Mouse (Mus musculus) lung, embryonic 15.5 days (tissue): ENCODE measurements around the gene Vps45. TPM values are rescaled to one million over a fixed set of nuclear protein-coding genes. Genes with fewer than 3 reads are reported as not detected.

ENCODE experiments used
- ATAC-seq: fragments of 200-750 bp; cut with Nextera tagmentation; 2 replicates; pipeline ENCODE4 v1.8.0; 2017; ENCODE audit warnings: moderate number of reproducible peaks, borderline replicate concordance; ENCODE audit not compliant: low FRiP score, low TSS enrichment; ENCODE audit errors: extremely low read depth
- H3K27ac ChIP-seq: fragments of 300-500 bp; sonication (generic); 2 replicates; pipeline ENCODE4 v1.5.1; 2015; ENCODE audit warnings: moderate library complexity, mild to moderate bottlenecking, inconsistent platforms
- H3K27me3 ChIP-seq: fragments of 300-500 bp; sonication (generic); 2 replicates; pipeline ENCODE4 v1.6.1; 2015; ENCODE audit warnings: inconsistent platforms
- H3K36me3 ChIP-seq: fragments of 300-500 bp; sonication (generic); 2 replicates; pipeline ENCODE4 v1.6.1; 2015; ENCODE audit warnings: inconsistent platforms
- H3K4me1 ChIP-seq: fragments of 300-500 bp; sonication (generic); 2 replicates; pipeline ENCODE4 v1.6.1; 2015; ENCODE audit warnings: inconsistent platforms
- H3K4me2 ChIP-seq: fragments of 300-500 bp; sonication (generic); 2 replicates; pipeline ENCODE4 v1.6.1; 2015; ENCODE audit warnings: inconsistent platforms, mild to moderate bottlenecking, moderate library complexity
- H3K4me3 ChIP-seq: fragments of 300-500 bp; sonication (generic); 2 replicates; pipeline ENCODE4 v1.5.1; 2015; ENCODE audit warnings: mild to moderate bottlenecking, inconsistent platforms
- H3K9ac ChIP-seq: fragments of 300-500 bp; sonication (generic); 2 replicates; pipeline ENCODE4 v1.6.1; 2015; ENCODE audit warnings: inconsistent platforms
- H3K9me3 ChIP-seq: fragments of 300-500 bp; sonication (generic); 2 replicates; pipeline ENCODE4 v1.6.1; 2016; ENCODE audit warnings: inconsistent platforms
- WGBS: fragments of 180-500 bp; shearing (Covaris S2); methylation state at CpG from one replicate; pipeline ENCODE4 v1.1.7; 2015; 5-methylcytosine and 5-hydroxymethylcytosine counted together
- polyA plus RNA-seq: library from polyadenylated mRNA; unstranded; fragments of >200 nt; fragmentation: Nextera tagmentation; extraction: Ambion mirVana; gene quantifications from 2 replicates; pipeline ENCODE4 v1.2.1, GENCODE M21; 2015

The Vps45 gene
- polyA plus RNA-seq, 1 experiment from 2014 or later, result 32.2 TPM

- ATAC-seq, result no peak
- Histone ChIP-seq H3K4me1 (no peaks in the 10 kb centered on the region), H3K9me3 (no peaks in the 10 kb centered on the region), H3K27me3 (no peaks in the 10 kb centered on the region), H3K9ac (no peak overlapping the region), H3K27ac (no peak overlapping the region), H3K4me2 (no peak overlapping the region), H3K4me3 (no peak overlapping the region), H3K36me3 (no peaks in the 10 kb centered on the region)
- WGBS, result 68% methylated on average over 6 of the region's 6 CpGs
Measured at GRCm38 (mm10) chr3:96008463-96008862, 49.8 kb downstream of the Vps45 start.

- H3K4me1 ChIP-seq, result peaks cover 13% of the 10 kb centered on the region
- 95% methylated on average over 1 of the region's 1 CpGs for WGBS
- no peaks in the 10 kb centered on the region for H3K36me3 ChIP-seq
- no peak overlapping the region for H3K4me2 ChIP-seq
- no peak overlapping the region for H3K9ac ChIP-seq
- H3K27me3 ChIP-seq, result no peaks in the 10 kb centered on the region
- ATAC-seq, result no peak
- H3K4me3 ChIP-seq, result no peak overlapping the region
- no peak overlapping the region for H3K27ac ChIP-seq
- no peaks in the 10 kb centered on the region for H3K9me3 ChIP-seq
Measured at GRCm38 (mm10) chr3:96001560-96001959, 56.7 kb downstream of the Vps45 start.

- Histone ChIP-seq H3K4me1 (peaks cover 13% of the 10 kb centered on the region), H3K9me3 (no peaks in the 10 kb centered on the region), H3K9ac (no peak overlapping the region), H3K27me3 (no peaks in the 10 kb centered on the region), H3K4me3 (no peak overlapping the region), H3K36me3 (no peaks in the 10 kb centered on the region), H3K4me2 (no peak overlapping the region), H3K27ac (no peak overlapping the region)
- 71% methylated on average over 9 of the region's 9 CpGs for WGBS
- ATAC-seq, result no peak
Measured at GRCm38 (mm10) chr3:96000921-96001501, 57.3 kb downstream of the Vps45 start.

DNA sequence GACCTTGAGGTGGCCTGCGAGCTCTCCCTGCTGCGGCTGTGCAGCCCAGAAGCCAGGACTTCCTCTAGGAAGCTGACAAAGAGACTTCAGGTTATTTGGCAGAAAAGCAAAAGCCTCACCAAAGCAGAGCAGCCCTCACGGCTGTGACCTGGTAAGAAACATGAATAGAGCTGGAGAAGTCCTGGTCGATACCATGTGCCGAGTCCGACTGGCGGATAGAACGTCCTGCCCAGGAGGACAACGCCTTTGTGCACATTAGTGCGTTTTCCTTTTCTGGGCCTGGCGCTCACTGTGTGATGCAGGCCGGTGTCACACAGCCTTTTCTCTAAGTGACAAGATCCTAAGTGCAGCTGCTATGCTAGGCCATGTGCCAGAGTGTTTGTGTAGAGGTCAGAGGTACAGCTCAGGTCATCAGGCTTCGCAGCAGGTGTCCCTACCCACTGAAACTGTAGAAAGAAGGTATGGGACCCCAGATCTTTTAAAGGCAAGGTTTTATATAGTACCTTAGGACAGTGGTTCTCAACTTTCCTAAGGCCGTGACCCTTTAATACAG lies 58.1 kb downstream of the Vps45 start:
- no peak overlapping the region for H3K4me2 ChIP-seq
- H3K27me3 ChIP-seq, result no peaks in the 10 kb centered on the region
- no peak overlapping the region for H3K4me3 ChIP-seq
- H3K27ac ChIP-seq, result no peak overlapping the region
- 64% methylated on average over 14 of the region's 14 CpGs for WGBS
- peaks cover 14% of the 10 kb centered on the region for H3K4me1 ChIP-seq
- no peak for ATAC-seq
- no peaks in the 10 kb centered on the region for H3K36me3 ChIP-seq
- no peak overlapping the region for H3K9ac ChIP-seq
- no peaks in the 10 kb centered on the region for H3K9me3 ChIP-seq

GRCm38 (mm10) chr3:95999308-96000079 lies 58.8 kb downstream of the Vps45 start:
- H3K36me3 ChIP-seq, result no peaks in the 10 kb centered on the region
- 63% methylated on average over 12 of the region's 12 CpGs for WGBS

GRCm38 (mm10) chr3:95997203-95997721 lies 61.0 kb downstream of the Vps45 start:
- Histone ChIP-seq H3K36me3 (no peaks in the 10 kb centered on the region), H3K4me1 (peaks cover 37% of the 10 kb centered on the region), H3K9ac (peak overlapping the region; percentile 24; the same call in 1 of the 2 replicates), H3K27ac (no peak overlapping the region), H3K4me2 (peak overlapping the region; percentile 71), H3K4me3 (peak overlapping the region; percentile 6; the same call in 1 of the 2 replicates), H3K27me3 (no peaks in the 10 kb centered on the region), H3K9me3 (no peaks in the 10 kb centered on the region)
- WGBS, result 29% methylated on average over 9 of the region's 9 CpGs
- ATAC-seq, result no peak

More at GRCm38 (mm10) chr3:95999308-96000079, 58.8 kb downstream of the Vps45 start:
- Histone ChIP-seq H3K9me3 (no peaks in the 10 kb centered on the region), H3K4me3 (no peak overlapping the region), H3K9ac (no peak overlapping the region), H3K27me3 (no peaks in the 10 kb centered on the region), H3K27ac (no peak overlapping the region), H3K4me1 (peaks cover 17% of the 10 kb centered on the region), H3K4me2 (no peak overlapping the region)
- ATAC-seq, result no peak

DNA sequence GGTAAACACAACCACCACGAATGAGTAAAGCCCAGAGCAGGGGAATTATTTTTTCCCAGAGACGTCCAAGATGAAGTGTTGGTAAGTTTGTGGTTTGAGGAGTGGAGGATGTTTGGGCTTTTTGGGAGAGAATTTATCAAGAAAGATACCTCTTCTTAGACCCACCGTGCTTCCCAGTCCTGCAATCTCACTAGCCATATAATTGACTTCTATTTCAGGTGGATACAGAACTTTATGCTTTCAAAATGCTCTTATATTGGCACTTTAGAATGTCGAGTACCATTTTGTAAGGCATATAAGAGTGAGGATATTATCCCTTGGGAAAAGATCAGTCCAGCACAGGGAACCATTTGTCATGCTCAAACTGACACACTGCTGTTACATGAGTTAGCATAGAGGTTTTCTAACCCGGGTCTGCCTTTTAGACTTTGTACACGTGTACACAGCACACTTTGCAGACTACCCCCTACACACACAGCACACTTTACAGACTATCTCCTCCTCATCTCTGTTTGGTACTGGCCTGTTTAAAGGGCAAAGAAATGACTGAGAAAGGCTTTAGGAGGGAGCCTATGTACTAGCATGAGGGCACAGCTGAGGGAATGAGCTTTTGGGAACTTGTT lies 61.7 kb downstream of the Vps45 start:
- H3K9ac ChIP-seq, result peak overlapping the region; percentile 74
- peak overlapping the region; percentile 71 for H3K4me3 ChIP-seq
- peak overlapping the region; percentile 71 for H3K4me2 ChIP-seq
- peaks cover 5% of the 10 kb centered on the region for H3K36me3 ChIP-seq
- ATAC-seq, result no peak
- no peaks in the 10 kb centered on the region for H3K9me3 ChIP-seq
- 7% methylated on average over 6 of the region's 6 CpGs for WGBS
- peak overlapping the region; percentile 98 for H3K27ac ChIP-seq
- H3K4me1 ChIP-seq, result peaks cover 39% of the 10 kb centered on the region
- no peaks in the 10 kb centered on the region for H3K27me3 ChIP-seq

DNA sequence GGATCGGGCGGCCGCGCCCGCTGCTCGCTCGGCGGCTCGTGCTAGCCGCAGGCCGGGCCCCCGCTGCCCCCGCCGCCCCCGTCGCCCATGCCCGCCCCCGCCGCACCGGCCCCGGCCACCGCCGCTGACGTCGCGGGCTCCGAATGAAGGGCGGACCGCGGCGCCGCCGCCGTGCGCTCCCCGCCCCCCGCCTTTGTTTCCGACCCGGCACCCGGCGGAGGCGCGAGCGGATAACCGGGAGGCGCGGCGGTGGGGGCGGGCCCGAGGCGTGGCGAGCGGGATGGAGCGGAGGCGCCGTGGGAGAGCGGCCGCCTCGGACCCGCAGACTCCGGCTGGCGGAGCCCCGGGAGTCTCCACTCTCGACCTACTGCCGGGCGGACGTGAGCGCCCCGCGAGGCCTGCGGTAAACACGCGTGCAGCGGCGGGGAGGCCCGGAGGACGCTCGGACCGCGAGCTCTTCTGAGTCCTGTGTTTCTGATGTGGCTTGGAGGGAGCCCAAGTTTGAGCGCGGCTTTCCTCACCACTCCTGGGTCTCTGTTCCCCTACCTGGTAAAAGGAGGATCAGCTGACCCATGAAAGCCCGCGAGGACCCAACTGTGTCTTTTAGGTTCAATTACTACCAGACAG lies 62.4 kb downstream of the Vps45 start, which contains the start of gene Plekho1:
Gene Plekho1 (minus strand): TSS at position 200 of the 627 bp plus-strand sequence.
- H3K9me3 ChIP-seq, result no peaks in the 10 kb centered on the region
- 0% methylated on average over 51 of the region's 84 CpGs for WGBS
- ATAC-seq, result peak; percentile 66
- H3K36me3 ChIP-seq, result peaks cover 11% of the 10 kb centered on the region
- H3K4me3 ChIP-seq, result peak within 1 kb of the TSS; percentile 71
- peak within 1 kb of the TSS; percentile 74 for H3K9ac ChIP-seq
- no peaks in the 10 kb centered on the region for H3K27me3 ChIP-seq
- H3K4me1 ChIP-seq, result peaks cover 39% of the 10 kb centered on the region
- H3K27ac ChIP-seq, result peak within 1 kb of the TSS; percentile 98
- peak within 1 kb of the TSS; percentile 71 for H3K4me2 ChIP-seq

DNA sequence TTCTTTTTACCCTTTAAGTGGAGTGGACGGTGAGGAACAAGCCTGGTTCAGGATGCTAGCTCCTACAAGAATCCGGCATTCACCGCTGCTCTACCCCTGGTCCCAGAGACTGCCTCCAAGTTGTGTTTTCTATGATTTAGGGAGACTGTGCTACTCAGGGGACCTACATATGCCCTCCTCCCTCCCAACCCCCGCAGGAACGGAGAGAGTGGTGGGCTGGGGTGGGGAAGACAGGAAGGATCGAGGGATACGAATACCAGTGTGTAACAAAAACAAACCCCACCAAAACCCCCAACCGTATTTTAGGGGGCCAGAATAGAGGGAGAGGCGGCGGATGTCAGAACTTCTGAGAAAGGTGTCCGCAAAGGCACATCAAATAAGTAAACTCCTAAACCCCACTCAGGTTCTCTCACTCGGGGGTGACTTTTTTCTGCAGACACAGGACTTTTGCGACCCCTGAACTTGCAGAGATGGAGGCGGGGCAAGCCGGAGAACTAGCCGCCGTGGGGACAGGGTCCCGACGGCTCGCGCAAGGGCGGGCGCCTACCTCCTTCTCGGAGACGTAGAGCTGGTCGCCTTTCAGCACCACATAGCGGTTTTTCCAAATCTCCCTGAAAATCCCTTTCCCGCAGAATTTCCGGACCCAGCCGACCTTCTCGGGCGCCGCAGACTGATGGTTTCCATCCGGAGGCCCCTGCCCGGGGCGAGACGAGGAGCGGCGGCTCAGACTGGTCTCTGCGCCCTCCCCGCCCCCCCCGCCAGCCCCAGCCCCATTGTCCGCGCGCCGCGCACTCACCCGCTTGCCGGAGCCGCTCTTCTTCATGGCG lies 63.1 kb downstream of the Vps45 start:
- peaks cover 46% of the 10 kb centered on the region for H3K4me1 ChIP-seq
- H3K27ac ChIP-seq, result peak overlapping the region; percentile 98
- peak overlapping the region; percentile 71 for H3K4me3 ChIP-seq
- ATAC-seq, result peak; percentile 62; the same call in 1 of the 2 replicates
- no peaks in the 10 kb centered on the region for H3K9me3 ChIP-seq
- WGBS, result 1% methylated on average over 41 of the region's 51 CpGs
- peak overlapping the region; percentile 74 for H3K9ac ChIP-seq
- peak overlapping the region; percentile 71 for H3K4me2 ChIP-seq
- H3K27me3 ChIP-seq, result no peaks in the 10 kb centered on the region
- H3K36me3 ChIP-seq, result peaks cover 19% of the 10 kb centered on the region

DNA sequence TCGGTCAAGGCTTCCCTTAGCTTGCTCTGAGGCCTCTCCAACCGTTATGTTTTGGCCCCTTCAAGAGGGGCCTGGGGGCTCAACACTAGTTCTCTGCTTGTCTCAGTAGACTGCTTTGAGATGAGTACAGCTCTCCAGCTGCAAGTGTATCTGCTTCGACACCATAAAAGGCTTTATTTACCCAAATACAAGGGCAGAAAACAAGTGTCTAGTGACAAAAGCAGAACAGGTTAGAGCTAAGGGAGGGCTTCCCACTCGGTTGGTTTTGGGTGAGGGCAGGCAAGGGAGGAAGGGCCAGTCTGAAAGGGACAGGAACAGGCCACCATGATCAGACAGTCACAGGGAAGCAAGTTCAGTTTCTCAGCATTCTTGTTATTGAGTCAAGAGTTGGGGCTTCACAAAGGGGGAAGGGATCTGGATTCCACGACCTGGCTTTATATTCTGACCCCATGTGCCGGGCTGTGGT lies 63.9 kb downstream of the Vps45 start:
- H3K9ac ChIP-seq, result peak overlapping the region; percentile 74
- peak overlapping the region; percentile 98 for H3K27ac ChIP-seq
- H3K36me3 ChIP-seq, result peaks cover 26% of the 10 kb centered on the region
- 11% methylated on average over 6 of the region's 6 CpGs for WGBS
- H3K4me3 ChIP-seq, result peak overlapping the region; percentile 71
- H3K9me3 ChIP-seq, result no peaks in the 10 kb centered on the region
- H3K27me3 ChIP-seq, result no peaks in the 10 kb centered on the region
- peak overlapping the region; percentile 71 for H3K4me2 ChIP-seq
- no peak for ATAC-seq
- H3K4me1 ChIP-seq, result peaks cover 53% of the 10 kb centered on the region
